Mouse (Mus musculus): ENCODE data around the gene Atf5. TPM values are rescaled to one million over a fixed set of nuclear protein-coding genes. Genes with fewer than 3 reads are reported as not detected.

Atf5 gene
- polyA plus RNA-seq, 1 experiment from 2014 or later, result 2.3 TPM

- DNase-seq (ENCODE audit: low spot score) (no peak), ATAC-seq (ENCODE audit: insufficient number of reproducible peaks, low FRiP score, low TSS enrichment, low read depth) (no peak)
- Histone ChIP-seq H3K9ac (ENCODE audit: low read length) (no peak overlapping the region), H3K4me1 (ENCODE audit: control insufficient read depth, insufficient read depth, low read length) (no peaks in the 10 kb centered on the region), H3K36me3 (ENCODE audit: control insufficient read depth, insufficient read depth, low read length) (no peaks in the 10 kb centered on the region), H3K27me3 (ENCODE audit: control insufficient read depth, insufficient read depth, low read length) (no peaks in the 10 kb centered on the region), H3K9me3 (ENCODE audit: control insufficient read depth, low read length) (no peaks in the 10 kb centered on the region), H3K4me3 (ENCODE audit: low read depth, low read length) (no peak overlapping the region), H3K27ac (replicated peaks; ENCODE audit: low read depth, low read length) (no peak overlapping the region), H3K4me2 (ENCODE audit: low read depth, severe bottlenecking) (no peak overlapping the region)
- 60% methylated on average over 4 of the region's 4 CpGs for WGBS
Measured at GRCm38 (mm10) chr7:44790066-44790465, 26.4 kb downstream of the Atf5 start.

DNA sequence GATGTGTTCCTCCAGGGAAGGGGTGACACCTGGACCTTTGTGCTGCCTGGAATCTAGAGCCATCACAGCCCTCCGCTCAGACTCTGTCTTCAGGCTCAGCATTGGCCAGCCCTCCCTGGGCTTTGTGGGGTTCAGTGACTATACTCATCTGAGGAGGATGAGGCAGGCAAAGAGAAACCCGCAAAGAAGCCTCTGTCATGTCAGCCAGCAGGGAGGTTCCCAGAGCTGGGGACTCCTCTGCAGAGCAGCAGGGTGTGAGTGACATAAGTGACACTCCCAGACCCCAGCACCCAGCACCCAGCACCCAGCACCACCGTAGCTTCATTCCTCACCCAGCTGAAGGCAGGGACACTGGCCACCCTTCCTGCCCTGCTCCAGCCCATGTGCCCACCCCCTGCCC, 26.9 kb downstream of the Atf5 start:
- Histone ChIP-seq H3K9me3 (ENCODE audit: control insufficient read depth, low read length) (no peaks in the 10 kb centered on the region), H3K27ac (replicated peaks; ENCODE audit: low read depth, low read length) (no peak overlapping the region), H3K4me1 (ENCODE audit: control insufficient read depth, insufficient read depth, low read length) (no peaks in the 10 kb centered on the region), H3K4me3 (ENCODE audit: low read depth, low read length) (no peak overlapping the region), H3K4me2 (ENCODE audit: low read depth, severe bottlenecking) (no peak overlapping the region), H3K9ac (ENCODE audit: low read length) (no peak overlapping the region), H3K27me3 (ENCODE audit: control insufficient read depth, insufficient read depth, low read length) (no peaks in the 10 kb centered on the region), H3K36me3 (ENCODE audit: control insufficient read depth, insufficient read depth, low read length) (no peaks in the 10 kb centered on the region)
- ATAC-seq (ENCODE audit: insufficient number of reproducible peaks, low FRiP score, low TSS enrichment, low read depth), result no peak
- 78% methylated on average over 3 of the region's 3 CpGs for WGBS
- DNase-seq (ENCODE audit: low spot score), result no peak

DNA sequence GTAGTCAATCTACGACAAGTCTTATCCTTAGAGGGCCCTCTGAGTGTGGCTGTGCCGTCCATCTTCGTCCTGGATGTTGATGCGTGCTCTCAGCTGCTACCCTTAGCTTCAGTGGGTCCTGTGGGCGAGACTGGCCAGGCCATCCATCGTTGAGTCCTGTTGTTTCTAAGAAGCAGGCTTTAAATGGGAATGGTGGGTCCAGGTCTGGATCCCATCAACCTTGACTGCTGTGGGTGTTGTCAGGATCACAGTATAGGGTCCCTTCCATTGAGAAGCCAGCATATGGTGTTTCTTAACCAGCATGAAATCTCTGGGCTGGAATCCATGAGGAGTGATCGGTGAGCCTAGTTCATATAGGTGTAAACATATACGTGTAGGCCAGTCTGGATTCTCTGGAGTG, 36.4 kb downstream of the Atf5 start:
- Histone ChIP-seq H3K4me1 (ENCODE audit: control insufficient read depth, insufficient read depth, low read length) (no peaks in the 10 kb centered on the region), H3K9me3 (ENCODE audit: control insufficient read depth, low read length) (no peaks in the 10 kb centered on the region), H3K4me2 (ENCODE audit: low read depth, severe bottlenecking) (no peak overlapping the region), H3K4me3 (ENCODE audit: low read depth, low read length) (no peak overlapping the region), H3K9ac (ENCODE audit: low read length) (no peak overlapping the region), H3K36me3 (ENCODE audit: control insufficient read depth, insufficient read depth, low read length) (peaks cover 5% of the 10 kb centered on the region; the same call in 1 of the 2 replicates), H3K27ac (replicated peaks; ENCODE audit: low read depth, low read length) (no peak overlapping the region), H3K27me3 (ENCODE audit: control insufficient read depth, insufficient read depth, low read length) (no peaks in the 10 kb centered on the region)
- ATAC-seq (ENCODE audit: insufficient number of reproducible peaks, low FRiP score, low TSS enrichment, low read depth) (no peak), DNase-seq (ENCODE audit: low spot score) (no peak)
- WGBS, result 87% methylated on average over 8 of the region's 8 CpGs

GRCm38 (mm10) chr7:44776849-44777498, 39.5 kb downstream of the Atf5 start:
- Histone ChIP-seq H3K4me3 (ENCODE audit: low read depth, low read length) (no peak overlapping the region), H3K27ac (replicated peaks; ENCODE audit: low read depth, low read length) (no peak overlapping the region), H3K4me1 (ENCODE audit: control insufficient read depth, insufficient read depth, low read length) (no peaks in the 10 kb centered on the region), H3K36me3 (ENCODE audit: control insufficient read depth, insufficient read depth, low read length) (peaks cover 5% of the 10 kb centered on the region; the same call in 1 of the 2 replicates), H3K4me2 (ENCODE audit: low read depth, severe bottlenecking) (no peak overlapping the region), H3K9me3 (ENCODE audit: control insufficient read depth, low read length) (no peaks in the 10 kb centered on the region), H3K9ac (ENCODE audit: low read length) (no peak overlapping the region), H3K27me3 (ENCODE audit: control insufficient read depth, insufficient read depth, low read length) (no peaks in the 10 kb centered on the region)
- ATAC-seq (ENCODE audit: insufficient number of reproducible peaks, low FRiP score, low TSS enrichment, low read depth) (no peak), DNase-seq (ENCODE audit: low spot score) (no peak)
- 89% methylated on average over 9 of the region's 9 CpGs for WGBS

- Histone ChIP-seq H3K9me3 (ENCODE audit: control insufficient read depth, low read length) (no peaks in the 10 kb centered on the region), H3K4me3 (ENCODE audit: low read depth, low read length) (no peak overlapping the region), H3K27me3 (ENCODE audit: control insufficient read depth, insufficient read depth, low read length) (no peaks in the 10 kb centered on the region), H3K4me2 (ENCODE audit: low read depth, severe bottlenecking) (no peak overlapping the region), H3K9ac (ENCODE audit: low read length) (no peak overlapping the region), H3K27ac (replicated peaks; ENCODE audit: low read depth, low read length) (no peak overlapping the region), H3K4me1 (ENCODE audit: control insufficient read depth, insufficient read depth, low read length) (no peaks in the 10 kb centered on the region), H3K36me3 (ENCODE audit: control insufficient read depth, insufficient read depth, low read length) (peaks cover 8% of the 10 kb centered on the region; the same call in 1 of the 2 replicates)
- 92% methylated on average over 8 of the region's 8 CpGs for WGBS
- DNase-seq (ENCODE audit: low spot score) (no peak), ATAC-seq (ENCODE audit: insufficient number of reproducible peaks, low FRiP score, low TSS enrichment, low read depth) (no peak)
Measured at GRCm38 (mm10) chr7:44772591-44773204, 43.8 kb downstream of the Atf5 start.

DNA sequence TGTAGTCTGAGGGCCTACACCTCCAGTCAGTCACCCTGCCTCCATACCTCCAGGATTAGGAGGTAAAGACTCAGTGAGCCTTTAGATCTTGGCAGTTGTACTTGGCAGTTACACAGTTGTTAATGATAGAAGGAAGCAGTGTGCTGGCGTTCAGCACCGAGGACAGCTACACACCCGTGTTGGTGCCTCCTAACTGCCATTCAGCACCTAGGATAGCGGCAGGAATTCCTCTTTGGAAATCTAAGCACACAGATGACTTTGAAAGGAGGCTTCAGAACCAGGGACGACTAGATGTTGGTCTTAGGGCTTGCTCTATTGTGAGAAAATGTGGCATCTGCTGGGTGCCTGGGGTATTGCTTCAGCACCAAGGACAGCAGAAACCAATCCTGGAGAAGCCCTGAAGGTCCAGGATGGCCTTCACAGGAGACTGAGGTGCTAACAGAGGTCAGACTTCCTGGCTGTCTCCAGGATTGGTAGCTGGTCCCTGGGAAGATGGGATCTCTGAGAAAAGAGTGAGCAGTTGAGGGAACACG, 46.3 kb downstream of the Atf5 start:
- no peak overlapping the region for H3K27ac ChIP-seq (replicated peaks; ENCODE audit: low read depth, low read length)
- no peaks in the 10 kb centered on the region for H3K27me3 ChIP-seq (ENCODE audit: control insufficient read depth, insufficient read depth, low read length)
- H3K4me3 ChIP-seq (ENCODE audit: low read depth, low read length), result no peak overlapping the region
- H3K9me3 ChIP-seq (ENCODE audit: control insufficient read depth, low read length), result no peaks in the 10 kb centered on the region
- no peak overlapping the region for H3K9ac ChIP-seq (ENCODE audit: low read length)
- no peak overlapping the region for H3K4me2 ChIP-seq (ENCODE audit: low read depth, severe bottlenecking)
- peaks cover 6% of the 10 kb centered on the region; the same call in 1 of the 2 replicates for H3K36me3 ChIP-seq (ENCODE audit: control insufficient read depth, insufficient read depth, low read length)
- 14% methylated on average over 6 of the region's 6 CpGs for WGBS
- DNase-seq (ENCODE audit: low spot score) (peak; percentile 93), ATAC-seq (ENCODE audit: insufficient number of reproducible peaks, low FRiP score, low TSS enrichment, low read depth) (no peak)
- no peaks in the 10 kb centered on the region for H3K4me1 ChIP-seq (ENCODE audit: control insufficient read depth, insufficient read depth, low read length)

DNA sequence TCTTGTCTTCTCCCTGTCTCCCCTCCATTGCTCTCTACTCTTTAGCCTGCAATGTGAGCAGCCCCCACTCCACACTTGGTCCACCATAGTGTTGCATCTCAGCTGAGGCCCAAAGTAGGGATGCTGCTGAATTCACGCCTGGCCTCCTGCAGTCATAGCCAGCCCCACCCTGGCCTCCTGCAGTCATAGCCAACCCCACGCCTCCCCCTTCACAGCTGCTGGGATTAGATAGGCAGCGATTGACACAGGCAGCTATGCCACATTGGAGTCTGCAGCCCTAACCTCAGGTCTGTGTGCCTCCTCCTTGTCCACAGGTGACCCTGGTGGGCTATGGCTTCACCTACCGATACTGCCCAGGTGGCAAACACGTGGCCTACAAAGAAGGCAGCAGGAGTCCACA, 48.3 kb downstream of the Atf5 start:
- Histone ChIP-seq H3K27ac (replicated peaks; ENCODE audit: low read depth, low read length) (no peak overlapping the region), H3K4me3 (ENCODE audit: low read depth, low read length) (no peak overlapping the region), H3K36me3 (ENCODE audit: control insufficient read depth, insufficient read depth, low read length) (peaks cover 8% of the 10 kb centered on the region; the same call in 1 of the 2 replicates), H3K9me3 (ENCODE audit: control insufficient read depth, low read length) (no peaks in the 10 kb centered on the region), H3K4me2 (ENCODE audit: low read depth, severe bottlenecking) (no peak overlapping the region), H3K27me3 (ENCODE audit: control insufficient read depth, insufficient read depth, low read length) (no peaks in the 10 kb centered on the region), H3K4me1 (ENCODE audit: control insufficient read depth, insufficient read depth, low read length) (no peaks in the 10 kb centered on the region), H3K9ac (ENCODE audit: low read length) (no peak overlapping the region)
- DNase-seq (ENCODE audit: low spot score) (no peak), ATAC-seq (ENCODE audit: insufficient number of reproducible peaks, low FRiP score, low TSS enrichment, low read depth) (no peak)
- 82% methylated on average over 5 of the region's 5 CpGs for WGBS

Data from limb, embryonic 11.5 days (tissue).